Mouse (Mus musculus) Muller cell, postnatal 12 days (primary cell): Measurements from ENCODE around the gene Kdm4b.

ENCODE experiments used
- DNase-seq: peaks from one replicate; pipeline ENCODE4 v3.0.0-alpha.2; 2015; ENCODE audit errors: inconsistent ontology term

Gene Kdm4b

GRCm38 (mm10) chr17:56431582-56431981 is 105.7 kb downstream of the Kdm4b start:
- no peak for DNase-seq

GRCm38 (mm10) chr17:56439731-56440460 is 114.0 kb downstream of the Kdm4b start:
- DNase-seq, result no peak

DNA sequence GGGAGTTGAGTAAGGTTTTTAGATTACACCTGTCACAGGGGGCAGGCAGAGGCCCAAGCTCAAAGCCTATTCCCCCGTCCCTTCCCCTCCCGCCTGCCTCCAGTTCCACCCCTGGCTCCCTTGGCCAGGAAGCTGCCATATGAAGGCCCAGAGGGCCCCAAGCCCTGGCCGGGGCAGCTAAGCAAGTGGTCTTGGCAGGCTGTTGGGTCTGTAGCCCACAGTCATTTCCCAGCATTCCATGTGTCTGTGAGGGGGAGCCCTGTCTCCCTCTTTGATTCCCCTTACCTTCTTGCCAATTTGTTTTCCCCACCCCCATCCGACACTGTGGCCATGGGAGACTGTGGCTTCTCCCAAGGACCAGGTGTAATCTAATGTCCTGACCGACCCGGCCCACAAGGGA is 116.5 kb downstream of the Kdm4b start:
- DNase-seq, result no peak

DNA sequence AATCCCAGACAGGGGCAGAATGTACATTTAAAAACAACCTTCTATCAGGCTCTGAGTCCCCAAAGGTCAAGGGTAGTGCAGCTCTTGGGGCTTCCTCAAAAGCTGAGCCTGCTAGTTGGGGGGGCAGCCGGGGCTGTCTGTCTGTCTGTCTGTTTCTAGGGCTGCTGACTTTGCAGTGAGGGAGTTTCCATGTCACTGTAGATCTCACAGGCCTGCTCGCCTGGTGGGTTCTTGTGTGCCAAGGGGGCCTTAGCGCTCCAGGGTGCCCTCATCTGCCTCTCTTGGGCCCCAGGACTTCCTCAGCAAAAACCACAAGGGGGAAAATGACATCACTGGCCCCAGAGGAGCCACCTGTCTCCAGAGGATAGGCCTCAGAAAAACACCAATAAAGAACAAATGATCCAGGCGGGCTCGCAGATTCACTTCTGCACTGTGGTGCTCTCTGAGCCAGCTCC is 117.5 kb downstream of the Kdm4b start:
- DNase-seq, result no peak

GRCm38 (mm10) chr17:56444771-56445170 is 118.9 kb downstream of the Kdm4b start:
- DNase-seq, result no peak

GRCm38 (mm10) chr17:56445397-56445796 is 119.5 kb downstream of the Kdm4b start:
- DNase-seq, result peak; percentile 83

DNA sequence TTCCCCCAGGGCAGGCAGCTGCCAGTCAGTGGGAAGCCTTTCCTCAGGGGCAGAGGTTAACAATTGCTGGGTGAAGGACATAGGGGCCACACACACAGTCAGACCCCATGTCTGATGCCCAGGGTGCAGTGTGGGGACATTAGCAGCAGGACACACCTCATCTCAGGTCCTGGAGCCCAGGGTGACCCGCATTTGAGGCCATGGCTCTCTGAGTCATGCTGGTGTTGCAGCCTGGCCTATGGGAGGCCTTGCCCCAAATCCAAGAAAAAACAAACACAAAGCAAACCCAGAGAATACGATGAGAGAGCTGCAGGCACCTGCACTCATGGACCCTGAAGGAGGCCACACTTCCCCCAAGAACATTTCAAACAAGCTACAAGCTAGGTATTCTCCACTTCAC is 121.9 kb downstream of the Kdm4b start:
- DNase-seq, result no peak
